Mouse (Mus musculus): Measurements from ENCODE around the gene Zpr1.

DNA sequence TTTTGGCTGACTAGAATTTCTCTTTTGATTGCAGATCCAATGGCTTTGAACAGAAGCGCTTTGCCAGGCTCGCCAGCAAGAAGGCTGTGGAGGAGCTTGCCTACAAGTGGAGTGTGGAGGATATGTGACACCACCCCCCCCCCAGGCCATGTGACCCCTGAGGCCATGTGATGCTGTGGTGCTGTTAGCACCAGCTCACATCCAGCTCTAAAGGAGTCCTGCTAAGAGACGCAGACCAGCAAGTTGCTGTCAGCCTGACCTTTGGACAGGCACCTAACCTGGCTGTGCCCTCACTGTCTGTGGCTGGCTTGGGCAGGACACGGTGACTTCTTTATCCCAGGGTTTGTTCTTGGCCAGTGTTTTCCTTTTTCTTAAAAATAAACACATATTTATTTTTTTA lies 25.5 kb downstream of the Zpr1 start:
- no peak for TF ChIP-seq CTCF (IDR thresholded peaks at IDR 0.05; ENCODE audit: borderline replicate concordance, control insufficient read depth, extremely low read depth, insufficient read depth, low read length, poor library complexity)
- TF ChIP-seq POLR2A (IDR thresholded peaks at IDR 0.05; ENCODE audit: control insufficient read depth, extremely low read depth, insufficient read depth, low read length, poor library complexity) = no peak
